In the genomic region with DNA sequence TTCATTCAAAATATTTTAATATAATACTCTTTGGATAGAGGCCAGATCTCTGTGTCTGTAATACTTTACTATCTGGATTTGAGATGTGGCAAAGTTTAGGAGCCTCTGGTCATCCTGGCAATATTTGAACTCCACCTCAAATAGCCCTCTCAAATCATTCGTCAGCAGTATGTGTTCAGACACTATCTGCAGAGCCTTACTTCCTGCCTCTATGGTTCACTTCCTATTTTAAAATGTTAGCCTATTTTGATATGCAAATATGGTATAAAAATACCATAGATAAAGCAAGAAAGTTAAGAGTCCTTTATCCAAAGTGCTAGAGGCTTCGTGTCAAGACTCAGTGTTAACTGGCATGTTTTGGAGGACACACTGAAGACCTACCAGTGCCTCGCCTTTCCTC, we compare ENCODE assay signal across 26 mouse cellular contexts.
A peak's percentile ranks its signal among the peaks of the same experiment; 100 is the strongest.
DNase-seq lines count a peak whose midpoint lies in the region; ATAC-seq and TF ChIP-seq lines count a peak whose summit lies in the region.
"Had no signal": no experiment of that assay in that cellular context is flagged by ENCODE, and none has a peak within 500 bp of the region (broad histone marks: within the 10 kb centered on the region; RNA-seq: fewer than 3 reads in every experiment).

No protein-coding gene starts in this region.

- no peaks in the 10 kb centered on the region for H3K36me3 ChIP-seq in G1E (replicated peaks)
- no peaks in the 10 kb centered on the region for H3K36me3 ChIP-seq in kidney, adult 2 months (ENCODE audit: control insufficient read depth, insufficient read depth, low read length)
- H3K36me3 ChIP-seq: forebrain, embryonic 10.5 days; heart, embryonic 12.5 days; heart, embryonic 15.5 days had no signal

- no peak overlapping the region for H3K27ac ChIP-seq in kidney, adult 2 months (ENCODE audit: insufficient read depth, low read depth, low read length)
- H3K27ac ChIP-seq: forebrain, embryonic 10.5 days; forebrain, embryonic 13.5 days; heart, embryonic 15.5 days; hindbrain, embryonic 14.5 days; hindbrain, postnatal 0 days had no signal

- no peak for DNase-seq in G1E (ENCODE audit: low spot score)
- DNase-seq in thymus, postnatal 4 days: no peak
- no peak for DNase-seq in retina, postnatal 1 day
- no peak for DNase-seq in heart, adult 8-10 months (ENCODE audit: low spot score)
- DNase-seq in kidney, adult 2 months: no peak
- DNase-seq: adrenal gland, adult 2 months; adrenal gland, postnatal 14 days; cerebellum, adult 11 months; cerebellum, adult 2 months; cerebellum, adult 9-11 months; cerebellum, postnatal 36 days; gastrocnemius, postnatal 25 days; heart, postnatal 10 days; heart, postnatal 36 days had no signal

- TF ChIP-seq POLR2A in kidney, adult 2 months (IDR thresholded peaks at IDR 0.05; ENCODE audit: low read depth, low read length): no peak

- no peaks in the 10 kb centered on the region for H3K4me1 ChIP-seq in G1E (ENCODE audit: insufficient read depth, low read depth, low read length)
- no peaks in the 10 kb centered on the region for H3K4me1 ChIP-seq in kidney, adult 2 months (ENCODE audit: control insufficient read depth, insufficient read depth, low read length)
- H3K4me1 ChIP-seq: forebrain, embryonic 10.5 days; forebrain, embryonic 13.5 days; heart, embryonic 12.5 days; heart, embryonic 15.5 days had no signal

- peaks cover 10% of the 10 kb centered on the region for H3K9me3 ChIP-seq in G1E (replicated peaks)
- H3K9me3 ChIP-seq: forebrain, embryonic 10.5 days; forebrain, embryonic 13.5 days; heart, embryonic 12.5 days; heart, embryonic 15.5 days had no signal

- TF ChIP-seq CTCF in G1E (IDR thresholded peaks at IDR 0.05; ENCODE audit: low read depth, low read length): no peak
- TF ChIP-seq CTCF in kidney, adult 2 months (conservative IDR thresholded peaks at IDR 0.05; ENCODE audit: insufficient read depth, insufficient read length, low read depth, low read length): no peak

- no peak overlapping the region for H3K4me3 ChIP-seq in G1E (ENCODE audit: low read depth, low read length)
- H3K4me3 ChIP-seq in kidney, adult 2 months (ENCODE audit: insufficient read depth, low read depth, low read length): no peak overlapping the region
- H3K4me3 ChIP-seq: forebrain, embryonic 10.5 days; forebrain, embryonic 13.5 days; heart, embryonic 12.5 days; heart, embryonic 15.5 days had no signal

- H3K27me3 ChIP-seq in G1E (ENCODE audit: insufficient read depth, low read length): no peaks in the 10 kb centered on the region
- H3K27me3 ChIP-seq in kidney, adult 2 months (replicated peaks; ENCODE audit: control insufficient read depth, insufficient read depth, low read length): no peaks in the 10 kb centered on the region
- H3K27me3 ChIP-seq: forebrain, embryonic 13.5 days; heart, embryonic 12.5 days; heart, embryonic 15.5 days had no signal

- ATAC-seq in G1E (ENCODE audit: extremely low read depth, insufficient number of reproducible peaks, low FRiP score, poor library complexity, severe bottlenecking): peak; percentile 22; the same call in 1 of the 2 replicates
- ATAC-seq in common myeloid progenitor, adult 5-6 weeks (replicated peaks; ENCODE audit: low read depth, poor library complexity, severe bottlenecking): peak; percentile 88
- ATAC-seq in megakaryocyte, adult 5-6 weeks (ENCODE audit: poor library complexity, severe bottlenecking): 0 out of 2 replicates have a peak, but pooled peaks have one; percentile 43
- ATAC-seq: CD4-positive, CD25-positive, alpha-beta regulatory T cell, adult 4 months; forebrain, embryonic 13.5 days; forebrain, embryonic 16.5 days; hindbrain, postnatal 0 days; inflammation-experienced regulatory T-cells, adult 6 months; intestine, embryonic 16.5 days had no signal

- WGBS in kidney, adult 2 months: 72% methylated on average over 3 of the region's 3 CpGs

Comparison
In these comparisons a context has a peak if more than half of its experiments do, and no peak if none do; other contexts are left out.
1. ATAC-seq: peak in every context shown above with its lines; median percentile 88 in common myeloid progenitor, adult 5-6 weeks; 43 in megakaryocyte, adult 5-6 weeks; 22 in G1E.